Mouse (Mus musculus) kidney, adult 2 months (tissue): Measurements from ENCODE around the gene Nutf2-ps1. TPM values are rescaled to one million over a fixed set of nuclear protein-coding genes. Genes with fewer than 3 reads are reported as not detected.
"Not testable (repeated sequence)": the region's sequence is repeated elsewhere in the genome, so short reads cannot be mapped to it uniquely, and the experiment has no call there.

Experiments
- DNase-seq: peaks from one replicate; pipeline ENCODE4 v3.0.0; 2021
- H3K27ac ChIP-seq: fragments of 200-500 bp; 2 replicates; pipeline ENCODE4 v1.5.1; 2012; ENCODE audit warnings: low read depth, low read length, control low read depth, inconsistent platforms; ENCODE audit not compliant: insufficient read depth
- H3K27me3 ChIP-seq: fragments of 200-500 bp; replicated peaks from 2 replicates; pipeline ENCODE4 v1.6.1; 2012; ENCODE audit warnings: mild to moderate bottlenecking, moderate library complexity, low read length, inconsistent platforms; ENCODE audit not compliant: control insufficient read depth, insufficient read depth
- H3K36me3 ChIP-seq: fragments of 200-500 bp; 2 replicates; pipeline ENCODE4 v1.6.1; 2012; ENCODE audit warnings: mild to moderate bottlenecking, moderate library complexity, low read length, inconsistent platforms; ENCODE audit not compliant: control insufficient read depth, insufficient read depth
- H3K4me1 ChIP-seq: fragments of 200-500 bp; 2 replicates; pipeline ENCODE4 v1.6.1; 2011; ENCODE audit warnings: low read length; ENCODE audit not compliant: control insufficient read depth, insufficient read depth
- H3K4me3 ChIP-seq: fragments of 200-500 bp; 2 replicates; pipeline ENCODE4 v1.5.1; 2011; ENCODE audit warnings: mild to moderate bottlenecking, low read depth, low read length, control low read depth; ENCODE audit not compliant: insufficient read depth
- CTCF ChIP-seq: fragments of 200-500 bp; conservative IDR thresholded peaks from 2 replicates; pipeline ENCODE4 v1.5.1; 2011; ENCODE audit warnings: low read depth, mild to moderate bottlenecking, control low read depth, low read length, moderate library complexity, mixed read lengths; ENCODE audit not compliant: insufficient read depth, insufficient read length
- POLR2A ChIP-seq: fragments of 200-500 bp; IDR thresholded peaks from one replicate; pipeline ENCODE4 v1.6.1; 2011; ENCODE audit warnings: low read depth, low read length, control low read depth
- WGBS: fragments of 180-500 bp; shearing (Covaris S2); methylation state at CpG from one replicate; pipeline ENCODE4 v1.1.7; 2018; 5-methylcytosine and 5-hydroxymethylcytosine counted together
- polyA plus RNA-seq: library from polyadenylated mRNA; depleted of rRNA; stranded (reverse); fragments of >200 nt; gene quantifications from 2 replicates; pipeline ENCODE4 v1.2.3, GENCODE M21; 2012

Nutf2-ps1 gene
- polyA plus RNA-seq, 1 experiment: 96.4 TPM

- DNase-seq: no peak
- Histone ChIP-seq H3K27me3 (no peaks in the 10 kb centered on the region), H3K27ac (no peak overlapping the region), H3K4me3 (no peak overlapping the region), H3K4me1 (peaks cover 6% of the 10 kb centered on the region), H3K36me3 (no peaks in the 10 kb centered on the region)
- TF ChIP-seq POLR2A: no peak
- TF ChIP-seq CTCF: no peak
- 74% methylated on average over 7 of the region's 7 CpGs for WGBS
These were observed 8.0 kb upstream of the Nutf2-ps1 start for GRCm38 (mm10) chr19:53596723-53597474.

DNA sequence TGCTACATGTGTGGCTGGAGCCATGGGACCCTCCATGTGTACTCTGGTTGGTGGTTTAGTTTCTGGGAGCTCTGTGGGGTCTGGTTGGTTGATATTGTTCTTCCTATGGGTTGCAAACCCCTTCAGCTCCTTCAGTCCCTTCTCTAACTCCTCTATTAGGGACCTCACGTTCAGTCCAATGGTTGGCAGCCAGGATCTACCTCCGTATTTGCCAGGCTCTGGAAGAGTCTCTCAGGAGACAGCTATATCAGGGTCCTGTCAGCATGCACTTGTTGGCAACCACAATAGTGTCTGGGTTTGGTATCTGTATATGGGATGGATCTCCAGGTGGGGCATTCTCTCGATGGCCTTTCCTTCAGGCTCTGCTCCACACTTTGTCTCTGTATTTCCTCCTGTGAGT is 1.2 kb downstream of the Nutf2-ps1 start:
- WGBS: 92% methylated on average over 3 of the region's 3 CpGs
- H3K27ac ChIP-seq, H3K4me3 ChIP-seq, DNase-seq, H3K27me3 ChIP-seq, H3K36me3 ChIP-seq, H3K4me1 ChIP-seq: not testable (repeated sequence)

DNA sequence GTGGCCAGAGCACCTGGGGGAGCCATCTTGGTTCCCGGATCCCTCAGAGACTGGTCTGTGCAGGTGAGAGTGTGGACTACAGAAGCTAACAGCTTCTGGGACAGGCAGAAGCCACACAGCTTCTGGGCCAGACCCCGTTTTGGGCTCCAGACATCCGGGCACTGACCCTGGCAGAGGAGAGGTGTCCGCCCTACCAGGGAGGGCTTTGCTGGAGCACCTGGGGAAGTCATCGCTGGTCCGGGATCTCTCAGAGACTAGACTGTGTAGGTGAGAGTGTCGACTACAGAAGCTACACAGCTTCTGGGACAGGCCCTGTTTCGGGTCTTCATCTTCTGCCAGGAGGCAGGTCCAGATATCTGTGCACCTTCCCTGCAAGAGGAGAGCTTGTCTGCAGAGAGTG is 8.6 kb downstream of the Nutf2-ps1 start:
- WGBS: 92% methylated on average over 8 of the region's 8 CpGs
- not testable (repeated sequence) for H3K4me1 ChIP-seq, H3K27me3 ChIP-seq, H3K36me3 ChIP-seq, DNase-seq, H3K4me3 ChIP-seq, H3K27ac ChIP-seq

DNA sequence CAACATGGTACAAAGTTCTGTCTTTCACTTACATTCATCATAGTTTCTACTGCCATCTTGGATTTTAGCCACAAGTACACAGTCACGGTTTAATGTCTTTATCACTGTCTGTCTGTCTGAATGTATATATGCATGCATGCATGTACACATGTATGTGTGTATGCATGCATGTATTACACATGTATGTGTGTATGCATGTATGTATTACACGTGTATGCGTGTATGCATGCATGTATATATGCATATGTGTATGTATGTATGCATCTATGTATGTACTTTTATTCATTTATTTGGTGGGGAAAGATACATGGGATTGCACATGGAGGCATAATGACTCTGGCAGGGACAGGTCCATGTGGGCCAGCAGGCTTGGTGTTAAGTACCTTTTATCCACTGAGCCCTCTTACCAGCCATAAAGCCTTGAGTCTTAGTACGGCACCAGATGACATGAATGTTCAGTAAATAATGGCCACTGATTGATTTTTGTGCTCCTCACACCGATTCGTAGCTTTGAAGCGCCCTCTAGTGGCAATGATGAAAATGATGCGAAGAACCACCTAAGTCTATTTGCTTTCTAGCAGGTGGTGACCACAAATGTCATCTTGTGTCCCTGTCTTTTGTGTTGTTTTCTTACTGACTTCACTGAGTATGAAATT is 10.1 kb downstream of the Nutf2-ps1 start:
- H3K27me3 ChIP-seq: no peaks in the 10 kb centered on the region
- H3K36me3 ChIP-seq: no peaks in the 10 kb centered on the region
- H3K4me1 ChIP-seq: peaks cover 9% of the 10 kb centered on the region
- WGBS: 12% methylated on average over 8 of the region's 8 CpGs
- no peak overlapping the region for H3K4me3 ChIP-seq
- no peak overlapping the region for H3K27ac ChIP-seq
- peak; percentile 77 for DNase-seq
- TF ChIP-seq CTCF (peak; percentile 43), POLR2A (no peak)

GRCm38 (mm10) chr19:53577025-53577800 is 11.7 kb downstream of the Nutf2-ps1 start:
- TF ChIP-seq POLR2A (no peak), CTCF (no peak)
- Histone ChIP-seq H3K27ac (peak overlapping the region; percentile 30; the same call in 1 of the 2 replicates), H3K4me3 (no peak overlapping the region), H3K27me3 (no peaks in the 10 kb centered on the region), H3K4me1 (peaks cover 9% of the 10 kb centered on the region), H3K36me3 (no peaks in the 10 kb centered on the region)
- WGBS: 37% methylated on average over 11 of the region's 11 CpGs
- peak; percentile 83 for DNase-seq

DNA sequence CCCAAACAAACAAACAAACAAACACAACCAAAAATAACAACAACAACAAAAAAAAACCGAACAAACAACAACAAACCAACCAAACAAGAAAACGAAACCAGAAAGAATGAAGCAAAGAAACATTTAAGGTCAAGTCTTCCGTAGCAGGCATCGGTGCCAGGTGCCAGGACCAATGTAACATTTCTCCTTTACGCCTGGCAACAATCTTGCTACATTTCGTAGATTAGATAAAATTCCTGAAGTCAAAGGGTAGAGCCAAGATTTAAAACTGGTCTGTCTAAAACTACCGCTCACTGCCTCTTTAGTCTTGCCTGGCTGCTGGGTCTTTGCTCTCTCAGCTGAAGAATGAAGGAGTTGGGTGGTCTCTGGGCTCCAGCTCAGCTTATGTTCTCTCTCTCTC is 12.8 kb downstream of the Nutf2-ps1 start:
- peaks cover 9% of the 10 kb centered on the region for H3K4me1 ChIP-seq
- no peaks in the 10 kb centered on the region for H3K36me3 ChIP-seq
- no peak for TF ChIP-seq POLR2A
- TF ChIP-seq CTCF: no peak
- no peak for DNase-seq
- H3K27me3 ChIP-seq: no peaks in the 10 kb centered on the region
- H3K4me3 ChIP-seq: no peak overlapping the region
- WGBS: 72% methylated on average over 7 of the region's 7 CpGs
- H3K27ac ChIP-seq: no peak overlapping the region

GRCm38 (mm10) chr19:53575296-53576010 is 13.4 kb downstream of the Nutf2-ps1 start:
- H3K27me3 ChIP-seq: no peaks in the 10 kb centered on the region
- H3K27ac ChIP-seq: no peak overlapping the region
- H3K4me3 ChIP-seq: no peak overlapping the region
- peaks cover 9% of the 10 kb centered on the region for H3K4me1 ChIP-seq
- TF ChIP-seq CTCF: no peak
- no peak for TF ChIP-seq POLR2A
- 90% methylated on average over 4 of the region's 4 CpGs for WGBS
- H3K36me3 ChIP-seq: no peaks in the 10 kb centered on the region
- no peak for DNase-seq
